Mouse (Mus musculus) cortical plate, adult 2 months (tissue): ENCODE measurements around the gene Fscn3. TPM values are rescaled to one million over a fixed set of nuclear protein-coding genes. Genes with fewer than 3 reads are reported as not detected.

Source experiments
- H3K27ac ChIP-seq: fragments of 200-500 bp; 2 replicates; pipeline ENCODE4 v1.5.1; 2012; ENCODE audit warnings: low read length, control low read depth, inconsistent platforms; ENCODE audit not compliant: insufficient read depth
- H3K4me1 ChIP-seq: fragments of 200-500 bp; 2 replicates; pipeline ENCODE4 v1.6.1; 2011; ENCODE audit warnings: low read length; ENCODE audit not compliant: control insufficient read depth, insufficient read depth
- H3K4me3 ChIP-seq: fragments of 200-500 bp; 2 replicates; pipeline ENCODE4 v1.5.1; 2011; ENCODE audit warnings: mild to moderate bottlenecking, low read length, control low read depth; ENCODE audit not compliant: insufficient read depth
- CTCF ChIP-seq: fragments of 200-500 bp; IDR thresholded peaks from 2 replicates; pipeline ENCODE4 v1.5.1; 2011; ENCODE audit warnings: mild to moderate bottlenecking, control low read depth, low read length; ENCODE audit not compliant: insufficient read depth; ENCODE audit errors: extremely low read depth
- POLR2A ChIP-seq: fragments of 200-500 bp; IDR thresholded peaks from 2 replicates; pipeline ENCODE4 v1.6.1; 2011; ENCODE audit warnings: mild to moderate bottlenecking, low read length, control low read depth; ENCODE audit not compliant: insufficient read depth; ENCODE audit errors: extremely low read depth
- polyA plus RNA-seq: library from polyadenylated mRNA; depleted of rRNA; stranded (reverse); fragments of >200 nt; gene quantifications from 2 replicates; pipeline ENCODE4 v1.2.3, GENCODE M21; 2012

The Fscn3 gene
- polyA plus RNA-seq, 1 experiment, result not detected

GRCm38 (mm10) chr6:28423767-28424695 is 3.6 kb upstream of the Fscn3 start:
- H3K27ac ChIP-seq, result peak overlapping the region; percentile 89
- peaks cover 13% of the 10 kb centered on the region for H3K4me1 ChIP-seq

GRCm38 (mm10) chr6:28425019-28425418 is 2.6 kb upstream of the Fscn3 start:
- H3K4me1 ChIP-seq, result peaks cover 8% of the 10 kb centered on the region
- peak overlapping the region; percentile 98; the same call in 1 of the 2 replicates for H3K4me3 ChIP-seq
- no peak overlapping the region for H3K27ac ChIP-seq
- TF ChIP-seq POLR2A (no peak), CTCF (no peak)

More at GRCm38 (mm10) chr6:28423767-28424695, 3.6 kb upstream of the Fscn3 start:
- H3K4me3 ChIP-seq, result peak overlapping the region; percentile 98
- TF ChIP-seq POLR2A (no peak), CTCF (no peak)

GRCm38 (mm10) chr6:28428290-28428689 is 701 bp downstream of the Fscn3 start, which contains the start of gene Gcc1:
TSS of gene Gcc1 (minus strand) at chr6:28428390.
- Histone ChIP-seq H3K4me3 (no peak within 1 kb of the TSS), H3K27ac (no peak within 1 kb of the TSS), H3K4me1 (peaks cover 3% of the 10 kb centered on the region; the same call in 1 of the 2 replicates)
- TF ChIP-seq POLR2A (no peak), CTCF (no peak)

- TF ChIP-seq POLR2A (no peak), CTCF (no peak)
- no peak overlapping the region for H3K27ac ChIP-seq
These were observed 2.3 kb downstream of the Fscn3 start for GRCm38 (mm10) chr6:28429870-28430269.

GRCm38 (mm10) chr6:28430795-28431537 is 3.4 kb downstream of the Fscn3 start:
- TF ChIP-seq POLR2A (no peak), CTCF (no peak)
- no peaks in the 10 kb centered on the region for H3K4me1 ChIP-seq
- H3K4me3 ChIP-seq, result no peak overlapping the region
- H3K27ac ChIP-seq, result no peak overlapping the region

More at GRCm38 (mm10) chr6:28429870-28430269, 2.3 kb downstream of the Fscn3 start:
- Histone ChIP-seq H3K4me1 (0 out of 2 replicates have a peak, but pooled peaks cover under 1% of the 10 kb centered on the region), H3K4me3 (no peak overlapping the region)

GRCm38 (mm10) chr6:28431538-28431855 is 3.9 kb downstream of the Fscn3 start:
- Histone ChIP-seq H3K4me1 (no peaks in the 10 kb centered on the region), H3K27ac (no peak overlapping the region), H3K4me3 (no peak overlapping the region)
- no peak for TF ChIP-seq CTCF
- TF ChIP-seq POLR2A, result no peak

GRCm38 (mm10) chr6:28447937-28448336 is 20.3 kb downstream of the Fscn3 start:
- Histone ChIP-seq H3K4me1 (no peaks in the 10 kb centered on the region), H3K27ac (no peak overlapping the region), H3K4me3 (no peak overlapping the region)
- TF ChIP-seq CTCF (no peak), POLR2A (no peak)

GRCm38 (mm10) chr6:28449253-28449652 is 21.7 kb downstream of the Fscn3 start, which contains the start of gene Pax4:
TSS of gene Pax4 (minus strand) at chr6:28449353.
- TF ChIP-seq POLR2A (no peak), CTCF (no peak)
- no peak within 1 kb of the TSS for H3K4me3 ChIP-seq
- no peaks in the 10 kb centered on the region for H3K4me1 ChIP-seq
- H3K27ac ChIP-seq, result no peak within 1 kb of the TSS

- Histone ChIP-seq H3K27ac (no peak overlapping the region), H3K4me3 (no peak overlapping the region), H3K4me1 (no peaks in the 10 kb centered on the region)
- TF ChIP-seq POLR2A (no peak), CTCF (no peak)
These were observed 22.9 kb downstream of the Fscn3 start for GRCm38 (mm10) chr6:28450481-28450880.

GRCm38 (mm10) chr6:28450977-28451376 is 23.4 kb downstream of the Fscn3 start:
- TF ChIP-seq POLR2A, result no peak
- TF ChIP-seq CTCF, result no peak
- Histone ChIP-seq H3K4me3 (no peak overlapping the region), H3K27ac (no peak overlapping the region)

More at GRCm38 (mm10) chr6:28450977-28451376, 23.4 kb downstream of the Fscn3 start:
- no peaks in the 10 kb centered on the region for H3K4me1 ChIP-seq
